Mouse (Mus musculus): Measurements from ENCODE around the gene Zfp146. TPM values are rescaled to one million over a fixed set of nuclear protein-coding genes. Genes with fewer than 3 reads are reported as not detected.

Gene Zfp146
- polyA plus RNA-seq, 1 experiment from 2014 or later = 16.8 TPM

- Histone ChIP-seq H3K4me2 (no peak overlapping the region), H3K27me3 (ENCODE audit: insufficient read depth, low read length) (no peaks in the 10 kb centered on the region), H3K36me3 (ENCODE audit: insufficient read depth) (0 out of 2 replicates have a peak, but pooled peaks cover 1% of the 10 kb centered on the region), H3K27ac (ENCODE audit: low read depth) (peak overlapping the region; percentile 9; the same call in 1 of the 2 replicates), H3K9me3 (ENCODE audit: low read depth, low read length) (no peaks in the 10 kb centered on the region), H3K9ac (no peak overlapping the region), H3K4me3 (ENCODE audit: low read depth, low read length) (no peak overlapping the region), H3K4me1 (ENCODE audit: insufficient read depth) (peaks cover 6% of the 10 kb centered on the region; the same call in 1 of the 2 replicates)
- WGBS = 38% methylated on average over 5 of the region's 5 CpGs
- TF ChIP-seq CTCF (IDR thresholded peaks at IDR 0.05; ENCODE audit: low read depth) = no peak
- ATAC-seq (ENCODE audit: insufficient read depth) (no peak), DNase-seq (no peak)
Measured at GRCm38 (mm10) chr7:30197592-30198129, 28.1 kb upstream of the Zfp146 start.

DNA sequence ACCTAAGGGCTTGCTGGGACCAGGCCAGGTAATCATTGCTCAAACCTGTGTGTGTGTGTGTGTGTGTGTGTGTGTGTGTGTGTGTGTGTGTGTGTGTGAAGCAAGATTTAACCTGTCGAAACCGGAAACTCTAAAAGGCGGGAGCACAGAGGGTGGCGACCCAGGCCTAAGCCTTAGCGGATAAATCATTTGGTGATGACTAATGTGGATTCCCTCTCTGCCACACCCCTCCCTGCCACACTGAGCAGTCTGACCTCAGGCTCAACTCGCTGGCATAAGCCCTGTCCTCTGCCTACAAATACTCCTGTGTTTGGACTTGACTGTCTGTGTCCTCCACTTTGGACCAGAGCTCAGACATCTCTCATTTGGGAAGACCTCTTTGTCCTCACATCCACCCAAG, 26.6 kb upstream of the Zfp146 start:
- Histone ChIP-seq H3K4me1 (ENCODE audit: insufficient read depth) (peaks cover 6% of the 10 kb centered on the region; the same call in 1 of the 2 replicates), H3K9ac (no peak overlapping the region), H3K4me3 (ENCODE audit: low read depth, low read length) (no peak overlapping the region), H3K36me3 (ENCODE audit: insufficient read depth) (peaks cover 16% of the 10 kb centered on the region), H3K27ac (ENCODE audit: low read depth) (no peak overlapping the region), H3K4me2 (no peak overlapping the region), H3K9me3 (ENCODE audit: low read depth, low read length) (no peaks in the 10 kb centered on the region), H3K27me3 (ENCODE audit: insufficient read depth, low read length) (no peaks in the 10 kb centered on the region)
- no peak for TF ChIP-seq CTCF (IDR thresholded peaks at IDR 0.05; ENCODE audit: low read depth)
- 52% methylated on average over 6 of the region's 6 CpGs for WGBS
- DNase-seq (no peak), ATAC-seq (ENCODE audit: insufficient read depth) (no peak)

DNA sequence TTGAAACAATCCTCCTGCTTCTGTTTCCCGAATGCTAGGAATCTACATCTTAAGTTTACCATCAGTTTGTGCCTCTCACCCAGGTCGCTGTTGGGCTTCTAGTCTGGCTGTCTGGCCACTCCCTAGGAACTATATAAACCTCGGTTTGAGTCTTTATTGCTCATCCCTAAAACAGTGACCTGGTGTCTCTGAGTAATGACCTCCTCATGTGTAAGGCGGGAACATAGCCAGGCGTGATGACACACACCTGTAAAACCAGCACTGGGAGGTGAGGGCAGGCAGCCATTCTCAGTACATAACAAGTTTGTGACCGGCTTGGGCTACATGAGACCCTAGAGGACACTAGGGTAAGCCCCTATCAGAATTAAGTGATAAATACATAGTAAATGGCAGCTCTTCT, 25.9 kb upstream of the Zfp146 start:
- H3K9ac ChIP-seq = peak overlapping the region; percentile 75; the same call in 1 of the 2 replicates
- ATAC-seq (ENCODE audit: insufficient read depth) (no peak), DNase-seq (no peak)
- peaks cover 23% of the 10 kb centered on the region for H3K36me3 ChIP-seq (ENCODE audit: insufficient read depth)
- H3K9me3 ChIP-seq (ENCODE audit: low read depth, low read length) = no peaks in the 10 kb centered on the region
- TF ChIP-seq CTCF (IDR thresholded peaks at IDR 0.05; ENCODE audit: low read depth) = no peak
- peak overlapping the region; percentile 64 for H3K4me2 ChIP-seq
- peak overlapping the region; percentile 73; the same call in 1 of the 2 replicates for H3K27ac ChIP-seq (ENCODE audit: low read depth)
- H3K4me3 ChIP-seq (ENCODE audit: low read depth, low read length) = peak overlapping the region; percentile 71
- H3K4me1 ChIP-seq (ENCODE audit: insufficient read depth) = peaks cover 6% of the 10 kb centered on the region; the same call in 1 of the 2 replicates
- no peaks in the 10 kb centered on the region for H3K27me3 ChIP-seq (ENCODE audit: insufficient read depth, low read length)
- WGBS = 57% methylated on average over 6 of the region's 6 CpGs

DNA sequence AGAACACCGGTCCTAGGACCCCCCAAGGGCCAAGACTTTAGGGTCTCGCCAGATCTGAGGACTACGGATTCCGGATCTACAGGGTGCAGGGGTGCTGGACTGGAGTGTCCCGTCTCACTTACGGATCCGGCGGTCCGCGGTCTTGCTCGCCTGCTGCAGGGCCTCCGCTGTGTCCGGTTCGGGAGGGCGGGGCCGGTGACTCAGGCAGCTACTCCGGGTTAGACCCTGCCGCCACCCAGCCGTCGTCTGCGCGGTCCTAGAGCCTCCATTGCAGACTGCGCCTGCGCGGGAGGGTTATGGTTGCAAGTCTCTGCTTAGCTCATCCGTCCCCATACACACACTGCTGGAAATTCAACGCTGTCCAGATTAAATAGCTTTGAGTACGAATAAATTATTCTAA, 25.3 kb upstream of the Zfp146 start:
- Histone ChIP-seq H3K27me3 (ENCODE audit: insufficient read depth, low read length) (no peaks in the 10 kb centered on the region), H3K36me3 (ENCODE audit: insufficient read depth) (peaks cover 28% of the 10 kb centered on the region), H3K4me1 (ENCODE audit: insufficient read depth) (peaks cover 6% of the 10 kb centered on the region; the same call in 1 of the 2 replicates), H3K9ac (peak overlapping the region; percentile 75), H3K4me3 (ENCODE audit: low read depth, low read length) (peak overlapping the region; percentile 71), H3K9me3 (ENCODE audit: low read depth, low read length) (no peaks in the 10 kb centered on the region), H3K27ac (ENCODE audit: low read depth) (peak overlapping the region; percentile 73), H3K4me2 (peak overlapping the region; percentile 64)
- TF ChIP-seq CTCF (IDR thresholded peaks at IDR 0.05; ENCODE audit: low read depth) = no peak
- peak; percentile 98 for DNase-seq
- under 1% methylated on average over 28 of the region's 28 CpGs for WGBS
- peak; percentile 92 for ATAC-seq (ENCODE audit: insufficient read depth)

- Histone ChIP-seq H3K27ac (ENCODE audit: low read depth) (peak overlapping the region; percentile 73), H3K4me1 (ENCODE audit: insufficient read depth) (peaks cover 6% of the 10 kb centered on the region; the same call in 1 of the 2 replicates), H3K4me3 (ENCODE audit: low read depth, low read length) (peak overlapping the region; percentile 71), H3K36me3 (ENCODE audit: insufficient read depth) (peaks cover 33% of the 10 kb centered on the region), H3K4me2 (peak overlapping the region; percentile 64), H3K9ac (peak overlapping the region; percentile 75), H3K27me3 (ENCODE audit: insufficient read depth, low read length) (no peaks in the 10 kb centered on the region), H3K9me3 (ENCODE audit: low read depth, low read length) (no peaks in the 10 kb centered on the region)
- peak; percentile 19; the same call in 1 of the 2 replicates for ATAC-seq (ENCODE audit: insufficient read depth)
- TF ChIP-seq CTCF (IDR thresholded peaks at IDR 0.05; ENCODE audit: low read depth) = no peak
- WGBS = under 1% methylated on average over 26 of the region's 26 CpGs
- peak; percentile 67 for DNase-seq
Measured at GRCm38 (mm10) chr7:30194101-30194831, 24.7 kb upstream of the Zfp146 start.

- no peaks in the 10 kb centered on the region for H3K27me3 ChIP-seq (ENCODE audit: insufficient read depth, low read length)
- peak overlapping the region; percentile 71 for H3K4me3 ChIP-seq (ENCODE audit: low read depth, low read length)
- peak overlapping the region; percentile 75 for H3K9ac ChIP-seq
- H3K36me3 ChIP-seq (ENCODE audit: insufficient read depth) = peaks cover 39% of the 10 kb centered on the region
- H3K9me3 ChIP-seq (ENCODE audit: low read depth, low read length) = no peaks in the 10 kb centered on the region
- DNase-seq = peak; percentile 83
- ATAC-seq (ENCODE audit: insufficient read depth) = peak; percentile 61
- under 1% methylated on average over 26 of the region's 26 CpGs for WGBS
- no peak for TF ChIP-seq CTCF (IDR thresholded peaks at IDR 0.05; ENCODE audit: low read depth)
- peak overlapping the region; percentile 73 for H3K27ac ChIP-seq (ENCODE audit: low read depth)
- peak overlapping the region; percentile 64 for H3K4me2 ChIP-seq
- peaks cover 6% of the 10 kb centered on the region; the same call in 1 of the 2 replicates for H3K4me1 ChIP-seq (ENCODE audit: insufficient read depth)
Measured at GRCm38 (mm10) chr7:30193581-30194100, 24.1 kb upstream of the Zfp146 start.

DNA sequence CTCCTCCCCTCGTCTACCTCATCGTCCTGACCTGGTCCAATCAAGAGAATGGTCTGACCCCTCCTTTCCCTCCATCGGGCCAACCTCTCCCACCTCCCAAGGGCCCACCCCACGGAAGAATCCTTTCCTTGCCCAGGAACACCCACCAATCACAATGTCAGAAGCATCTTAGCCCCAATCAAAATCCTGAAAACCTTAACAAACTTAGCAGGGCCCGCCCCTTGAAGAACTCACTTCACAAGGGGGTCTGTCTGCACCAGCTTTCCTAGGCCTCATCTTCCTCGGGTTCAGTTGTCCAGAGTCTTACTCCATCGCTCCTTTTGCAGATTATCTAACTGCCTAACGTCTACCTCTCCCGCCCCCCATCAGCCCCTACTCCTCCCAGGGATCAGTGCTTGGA, 23.5 kb upstream of the Zfp146 start:
- DNase-seq (peak; percentile 28), ATAC-seq (ENCODE audit: insufficient read depth) (0 out of 2 replicates have a peak, but pooled peaks have one; percentile 5)
- Histone ChIP-seq H3K9ac (peak overlapping the region; percentile 75), H3K4me3 (ENCODE audit: low read depth, low read length) (peak overlapping the region; percentile 71), H3K4me1 (ENCODE audit: insufficient read depth) (peaks cover 6% of the 10 kb centered on the region; the same call in 1 of the 2 replicates), H3K4me2 (peak overlapping the region; percentile 64), H3K27ac (ENCODE audit: low read depth) (no peak overlapping the region), H3K36me3 (ENCODE audit: insufficient read depth) (peaks cover 46% of the 10 kb centered on the region), H3K9me3 (ENCODE audit: low read depth, low read length) (no peaks in the 10 kb centered on the region), H3K27me3 (ENCODE audit: insufficient read depth, low read length) (no peaks in the 10 kb centered on the region)
- 25% methylated on average over 9 of the region's 9 CpGs for WGBS
- no peak for TF ChIP-seq CTCF (IDR thresholded peaks at IDR 0.05; ENCODE audit: low read depth)
